Mouse (Mus musculus): ENCODE measurements around the gene Polr2l.

The Polr2l gene

DNA sequence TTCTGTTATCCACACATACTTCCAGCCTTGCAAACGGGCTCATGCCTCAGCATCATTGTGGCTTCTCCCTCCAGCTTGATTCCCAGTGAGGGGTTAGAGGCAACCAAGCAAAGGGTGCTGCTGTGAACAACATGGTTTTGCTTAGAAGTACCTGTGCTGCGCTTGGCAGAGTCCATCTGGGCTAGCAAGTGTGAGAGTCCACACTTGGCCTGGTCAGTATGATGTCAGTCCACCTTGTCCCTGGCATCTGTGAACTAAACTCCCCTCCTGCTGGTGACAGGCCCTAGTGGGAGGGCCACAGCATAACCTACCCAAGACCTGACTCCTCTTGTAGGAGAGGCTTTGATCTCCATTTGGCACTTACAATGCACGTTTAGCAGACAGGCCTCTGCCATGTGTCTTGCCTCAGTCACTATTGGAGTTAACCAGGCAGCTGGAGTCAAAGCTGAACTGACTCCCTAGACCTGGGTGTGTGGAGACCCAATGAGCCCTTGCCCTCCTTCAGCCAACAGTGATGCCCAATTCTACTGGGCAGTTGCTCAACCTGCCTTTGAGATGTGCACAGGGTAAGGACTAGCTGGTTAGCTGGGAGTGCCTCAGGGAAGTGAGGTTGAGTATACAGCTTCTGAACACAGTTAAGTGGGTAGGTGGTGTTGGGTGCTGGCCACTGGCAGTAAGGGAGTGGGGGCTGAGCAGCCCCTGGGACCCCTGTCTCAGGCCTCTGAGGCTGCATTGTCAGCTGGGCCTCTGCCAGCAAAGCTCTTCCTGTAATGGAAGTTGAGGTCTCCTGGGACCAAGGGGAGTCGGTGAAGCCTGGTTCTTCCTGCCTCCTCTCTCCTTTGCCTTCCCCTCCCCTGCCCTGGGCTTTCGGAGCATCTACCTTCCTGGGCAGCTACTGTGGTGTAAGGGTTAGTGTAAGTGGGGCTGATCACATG lies 9.5 kb upstream of the Polr2l start:
- no peak for DNase-seq (ENCODE audit: low read depth, low spot score)

DNA sequence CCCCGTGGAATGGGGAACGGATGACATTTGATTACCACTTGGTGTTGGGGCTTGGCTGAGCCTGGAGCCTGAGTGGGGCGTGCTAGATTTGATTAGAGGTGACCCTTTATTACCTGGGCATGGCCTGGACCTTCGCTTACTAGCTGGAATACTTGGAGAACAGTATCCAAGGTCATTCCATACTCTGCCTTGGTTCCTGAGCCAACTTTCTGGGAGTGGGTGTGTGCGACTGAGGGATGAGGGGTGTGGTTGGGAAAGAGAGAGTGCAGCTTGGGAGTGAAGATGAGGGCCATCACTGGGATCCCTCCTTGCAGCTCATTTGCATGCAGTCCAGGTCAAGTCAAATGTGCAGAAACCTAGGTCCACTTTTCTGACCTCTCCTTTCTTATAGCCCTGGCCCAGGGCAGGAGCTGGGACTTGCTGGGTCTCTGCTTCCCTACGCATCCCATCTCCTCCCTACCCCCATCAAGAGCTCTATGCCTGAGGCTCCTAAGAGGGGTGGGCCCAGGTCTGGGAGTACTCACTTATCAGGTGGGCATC lies 8.3 kb upstream of the Polr2l start:
- DNase-seq (ENCODE audit: low read depth, low spot score) = no peak

GRCm38 (mm10) chr7:141482531-141483024 lies 7.6 kb upstream of the Polr2l start:
- no peak for DNase-seq (ENCODE audit: low read depth, low spot score)

GRCm38 (mm10) chr7:141481498-141482401 lies 6.8 kb upstream of the Polr2l start:
- DNase-seq (ENCODE audit: low read depth, low spot score) = peak; percentile 61

- DNase-seq (ENCODE audit: low read depth, low spot score) = peak; percentile 63
These were observed 6.0 kb upstream of the Polr2l start for GRCm38 (mm10) chr7:141480842-141481497.

DNA sequence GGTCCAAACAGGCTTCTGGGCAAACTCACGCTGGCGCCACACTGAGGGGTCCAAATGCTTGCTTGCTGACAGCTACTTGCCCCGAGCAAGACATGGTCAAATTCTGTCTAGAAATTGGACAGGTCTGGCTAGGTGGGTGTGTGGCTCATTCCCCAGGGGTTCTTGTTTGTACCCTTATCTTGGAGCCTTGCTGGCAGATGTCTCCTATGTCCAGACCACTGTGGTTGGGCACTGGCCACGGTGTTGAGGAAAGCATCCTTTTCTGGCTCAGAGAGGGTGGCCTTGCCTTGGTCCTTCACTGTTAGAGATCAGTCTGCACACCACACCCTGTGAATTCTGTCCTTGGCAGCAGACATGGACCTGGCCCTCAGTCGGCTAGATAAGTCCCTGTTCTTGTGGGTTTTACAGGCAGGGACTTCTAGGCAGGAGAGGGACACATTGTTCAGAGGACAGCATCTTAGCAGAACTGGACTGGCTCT lies 3.4 kb upstream of the Polr2l start:
- DNase-seq (ENCODE audit: low read depth, low spot score) = no peak

GRCm38 (mm10) chr7:141477578-141478269 lies 2.8 kb upstream of the Polr2l start:
- DNase-seq (ENCODE audit: low read depth, low spot score) = no peak

- no peak for DNase-seq (ENCODE audit: low read depth, low spot score)
These were observed 2.0 kb upstream of the Polr2l start for GRCm38 (mm10) chr7:141476981-141477370.

DNA sequence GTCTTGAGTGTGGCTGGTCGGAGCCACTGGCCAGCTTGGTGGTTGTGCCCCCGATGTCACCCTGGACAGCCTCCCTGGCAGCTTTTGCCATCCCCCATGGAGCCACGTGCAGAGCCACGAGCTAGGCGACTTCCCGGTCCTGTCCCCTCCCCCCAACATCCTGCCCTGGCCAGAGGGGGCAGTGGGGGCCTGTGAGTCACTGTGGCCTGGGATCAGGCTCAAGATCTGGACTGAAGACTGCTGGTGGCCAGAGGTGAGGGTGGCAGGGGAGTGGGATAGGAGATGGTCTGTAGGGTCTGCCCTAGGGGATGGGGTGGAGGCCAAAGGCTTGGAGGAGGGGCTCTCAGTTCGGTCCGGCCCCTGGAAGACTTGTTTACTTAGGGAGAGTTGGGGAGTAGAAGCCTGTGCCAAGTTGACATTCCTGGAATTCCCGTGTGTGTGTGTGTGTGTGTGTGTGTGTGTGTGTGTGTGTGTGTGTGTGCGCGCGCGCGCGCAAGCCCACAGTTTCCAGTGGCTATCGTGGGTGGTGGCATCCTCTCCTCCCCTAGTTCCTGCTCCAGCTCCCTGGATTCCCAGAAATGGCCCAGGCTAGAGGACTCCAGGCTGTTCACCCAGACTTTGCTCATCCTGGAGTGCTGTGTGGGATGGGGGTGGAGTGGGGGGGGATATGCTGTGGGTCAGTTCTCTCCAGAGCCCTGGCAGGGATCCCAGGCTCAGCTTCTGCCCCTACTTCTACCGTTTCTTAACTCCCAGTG lies 1.5 kb upstream of the Polr2l start:
- no peak for DNase-seq (ENCODE audit: low read depth, low spot score)

- DNase-seq (ENCODE audit: low read depth, low spot score) = no peak
These were observed 850 bp upstream of the Polr2l start for GRCm38 (mm10) chr7:141475805-141476158.

GRCm38 (mm10) chr7:141474160-141474559 lies 772 bp downstream of the Polr2l start:
- no peak for DNase-seq (ENCODE audit: low read depth, low spot score)

- DNase-seq (ENCODE audit: low read depth, low spot score) = no peak
These were observed 2.2 kb downstream of the Polr2l start for GRCm38 (mm10) chr7:141472763-141473162.

DNA sequence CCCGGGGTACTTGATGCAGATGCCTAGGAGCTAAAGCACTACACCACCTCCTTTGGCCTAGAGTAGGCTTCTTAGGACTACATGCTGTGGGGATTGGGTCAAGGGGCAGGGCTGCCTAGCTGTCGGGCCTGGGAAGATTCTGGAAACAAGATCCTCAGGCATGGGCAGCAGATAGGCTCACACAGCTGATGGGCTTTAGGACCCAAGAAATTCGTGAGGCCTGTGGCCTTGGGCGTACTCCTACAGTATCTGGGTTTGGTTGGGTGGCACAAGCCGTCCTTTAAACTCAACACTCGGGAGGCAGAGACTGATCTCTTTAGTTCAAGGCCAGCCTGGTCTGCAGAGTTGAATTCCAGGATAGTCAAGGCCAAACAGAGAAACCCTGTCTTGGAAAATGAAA lies 2.7 kb downstream of the Polr2l start:
- DNase-seq (ENCODE audit: low read depth, low spot score) = no peak

- no peak for DNase-seq (ENCODE audit: low read depth, low spot score)
These were observed 3.7 kb downstream of the Polr2l start for GRCm38 (mm10) chr7:141471236-141471635.

DNA sequence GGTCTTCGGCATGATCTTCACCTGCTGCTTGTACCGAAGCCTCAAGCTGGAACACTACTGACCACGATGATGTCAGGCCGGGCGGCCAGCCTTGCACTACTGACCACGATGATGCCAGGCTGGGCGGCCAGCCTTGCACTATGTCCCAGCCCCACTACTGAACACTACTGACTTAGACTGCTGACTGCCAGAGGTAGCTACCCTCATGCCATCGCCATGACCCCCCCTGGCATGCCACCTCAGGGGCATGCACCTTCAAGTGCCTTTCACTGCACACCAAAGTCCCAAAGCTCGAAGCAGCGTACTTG lies 4.3 kb downstream of the Polr2l start:
- no peak for DNase-seq (ENCODE audit: low read depth, low spot score)

DNA sequence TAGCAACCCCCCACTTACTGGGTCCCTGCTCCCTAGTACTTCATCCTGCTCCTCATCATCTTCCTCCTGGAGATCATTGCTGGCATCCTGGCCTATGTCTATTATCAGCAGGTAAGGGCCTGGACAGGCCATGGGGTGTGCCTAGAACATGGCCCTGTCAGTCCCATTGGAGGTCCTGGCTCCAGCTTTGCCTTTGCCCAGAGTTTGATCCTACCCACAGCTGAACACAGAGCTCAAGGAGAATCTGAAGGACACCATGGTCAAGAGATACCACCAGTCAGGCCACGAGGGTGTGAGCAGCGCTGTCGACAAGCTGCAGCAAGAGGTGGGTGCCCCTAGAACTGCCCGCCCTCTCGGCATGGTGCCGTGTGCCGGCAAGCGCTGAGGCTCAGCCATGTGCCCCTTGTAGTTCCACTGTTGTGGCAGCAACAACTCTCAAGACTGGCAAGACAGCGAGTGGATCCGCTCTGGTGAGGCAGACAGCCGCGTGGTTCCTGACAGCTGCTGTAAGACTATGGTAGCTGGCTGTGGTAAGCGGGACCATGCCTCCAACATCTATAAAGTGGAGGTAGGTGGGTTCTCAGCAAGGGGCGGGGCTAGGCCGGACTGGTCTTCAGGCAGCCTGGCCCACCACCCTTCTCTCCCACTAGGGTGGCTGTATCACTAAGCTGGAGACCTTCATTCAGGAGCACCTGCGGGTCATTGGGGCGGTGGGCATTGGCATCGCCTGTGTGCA lies 4.9 kb downstream of the Polr2l start:
- no peak for DNase-seq (ENCODE audit: low read depth, low spot score)

GRCm38 (mm10) chr7:141469352-141469751 lies 5.6 kb downstream of the Polr2l start:
- DNase-seq (ENCODE audit: low read depth, low spot score) = no peak

GRCm38 (mm10) chr7:141468522-141469211 lies 6.3 kb downstream of the Polr2l start:
- no peak for DNase-seq (ENCODE audit: low read depth, low spot score)

- no peak for DNase-seq (ENCODE audit: low read depth, low spot score)
These were observed 6.8 kb downstream of the Polr2l start for GRCm38 (mm10) chr7:141468164-141468521.
